Mouse (Mus musculus): Measurements from ENCODE around the gene Ncln. TPM values are rescaled to one million over a fixed set of nuclear protein-coding genes. Genes with fewer than 3 reads are reported as not detected.

The Ncln gene
- polyA plus RNA-seq (2012; rRNA removed), result 384 and 527 TPM in 2 replicates

GRCm38 (mm10) chr10:81496264-81496901 is at the start of gene Ncln:
Ncln (minus strand) TSS chr10:81496392.

GRCm38 (mm10) chr10:81545161-81545747 is 49.1 kb upstream of the Ncln start, which contains the start of gene Gna11:
Gna11 (minus strand) TSS chr10:81545190.

GRCm38 (mm10) chr10:81524051-81524605 is 27.9 kb upstream of the Ncln start, which contains the start of gene Gna15:
Gna15 (minus strand) TSS chr10:81524225.

GRCm38 (mm10) chr10:81500032-81500431 is 3.8 kb upstream of the Ncln start, which contains the start of gene S1pr4:
S1pr4 (minus strand) TSS chr10:81500132.

GRCm38 (mm10) chr10:81482533-81482889 is 13.7 kb downstream of the Ncln start, which contains the start of gene Celf5:
Celf5 (minus strand) TSS chr10:81482709.

GRCm38 (mm10) chr10:81455181-81455895 is 40.9 kb downstream of the Ncln start, which contains the start of gene Nfic:
Nfic (minus strand) TSS chr10:81455635.

Other genes with a start within 250 kb of the Ncln start
- gene Matk, start 243.5 kb downstream of the Ncln start, polyA plus RNA-seq (2012; rRNA removed), result 3.3 and 4.2 TPM in 2 replicates
- 134 and 190 TPM in 2 replicates for gene Mrpl54, start 229.5 kb downstream of the Ncln start, polyA plus RNA-seq (2012; rRNA removed)
- gene Apba3, start 229.4 kb downstream of the Ncln start, polyA plus RNA-seq (2012; rRNA removed), result 170 and 185 TPM in 2 replicates
- 18.6 and 20.4 TPM in 2 replicates for gene Tjp3, start 204.8 kb downstream of the Ncln start, polyA plus RNA-seq (2012; rRNA removed)
- 90.4 and 97.0 TPM in 2 replicates for gene Pip5k1c, start 203.4 kb downstream of the Ncln start, polyA plus RNA-seq (2012; rRNA removed)
- 45.0 and 53.4 TPM in 2 replicates for gene Cactin, start 175.3 kb downstream of the Ncln start, polyA plus RNA-seq (2012; rRNA removed)
- 34.6 and 38.7 TPM in 2 replicates for gene Tbxa2r, start 167.7 kb downstream of the Ncln start, polyA plus RNA-seq (2012; rRNA removed)
- 1.8 and 2.4 TPM in 2 replicates for gene Gipc3, start 153.1 kb downstream of the Ncln start, polyA plus RNA-seq (2012; rRNA removed)
- 168 and 202 TPM in 2 replicates for gene Hmg20b, start 145.9 kb downstream of the Ncln start, polyA plus RNA-seq (2012; rRNA removed)
- gene Mfsd12, start 138.9 kb downstream of the Ncln start, polyA plus RNA-seq (2012; rRNA removed), result 43.4 and 67.4 TPM in 2 replicates
- 13.7 and 14.3 TPM in 2 replicates for gene 4930404N11Rik, start 130.6 kb downstream of the Ncln start, polyA plus RNA-seq (2012; rRNA removed)
- gene Fzr1, start 117.9 kb downstream of the Ncln start, polyA plus RNA-seq (2012; rRNA removed), result 189 and 205 TPM in 2 replicates
- gene Dohh, start 112.0 kb downstream of the Ncln start, polyA plus RNA-seq (2012; rRNA removed), result 178 and 192 TPM in 2 replicates
- 10.9 and 15.0 TPM in 2 replicates for gene Gm48551, start 111.9 kb downstream of the Ncln start, polyA plus RNA-seq (2012; rRNA removed)
- gene Gm48552, start 107.4 kb downstream of the Ncln start, polyA plus RNA-seq (2012; rRNA removed), result 9.3 and 10.3 TPM in 2 replicates
- 16.3 and 19.5 TPM in 2 replicates for gene Smim24, start 103.3 kb downstream of the Ncln start, polyA plus RNA-seq (2012; rRNA removed)
- gene Nfic, start 40.8 kb downstream of the Ncln start, polyA plus RNA-seq (2012; rRNA removed), result 63.2 and 87.3 TPM in 2 replicates
- 0.77 and 1.4 TPM in 2 replicates for gene Celf5, start 13.7 kb downstream of the Ncln start, polyA plus RNA-seq (2012; rRNA removed)
- 4.2 and 5.4 TPM in 2 replicates for gene S1pr4, start 3.7 kb upstream of the Ncln start, polyA plus RNA-seq (2012; rRNA removed)
- gene Gna15, start 27.8 kb upstream of the Ncln start, polyA plus RNA-seq (2012; rRNA removed), result 3.2 and 3.5 TPM in 2 replicates
- 162 and 181 TPM in 2 replicates for gene Gna11, start 48.8 kb upstream of the Ncln start, polyA plus RNA-seq (2012; rRNA removed)
- gene Aes, start 63.1 kb upstream of the Ncln start, polyA plus RNA-seq (2012; rRNA removed), result 2,184 and 2,590 TPM in 2 replicates
- 497 and 508 TPM in 2 replicates for gene Tle2, start 78.2 kb upstream of the Ncln start, polyA plus RNA-seq (2012; rRNA removed)
- gene Tle6, start 104.7 kb upstream of the Ncln start, polyA plus RNA-seq (2012; rRNA removed), result 192 and 202 TPM in 2 replicates
- 0.47 and 0.74 TPM in 2 replicates for gene BC025920, start 109.9 kb upstream of the Ncln start, polyA plus RNA-seq (2012; rRNA removed)
- gene Sirt6, start 131.4 kb upstream of the Ncln start, polyA plus RNA-seq (2012; rRNA removed), result 59.4 and 65.9 TPM in 2 replicates
- gene Ankrd24, start 132.1 kb upstream of the Ncln start, polyA plus RNA-seq (2012; rRNA removed), result 62.1 and 90.5 TPM in 2 replicates
- gene Gm10778, start 152.7 kb upstream of the Ncln start, polyA plus RNA-seq (2012; rRNA removed), result 0.10 and 0.26 TPM in 2 replicates
- gene Zfp433, start 208.4 kb upstream of the Ncln start, polyA plus RNA-seq (2012; rRNA removed), result 0.21 and 0.46 TPM in 2 replicates

Measured in ovary, adult 2 months (tissue).